Mouse (Mus musculus) 3T3-L1 (cell line): ENCODE results near the gene Prx.
"Not testable (repeated sequence)": the region's sequence is repeated elsewhere in the genome, so short reads cannot be mapped to it uniquely, and the experiment has no call there.

Source experiments
- DNase-seq: peaks from one replicate; pipeline ENCODE4 v3.0.0-alpha.2; 2015; ENCODE audit warnings: low read depth, low spot score

The Prx gene

GRCm38 (mm10) chr7:27483860-27484259 lies 15.3 kb upstream of the Prx start:
- DNase-seq, result no peak

GRCm38 (mm10) chr7:27486102-27486769 lies 12.9 kb upstream of the Prx start:
- DNase-seq, result peak; percentile 50

GRCm38 (mm10) chr7:27486770-27487697 lies 12.1 kb upstream of the Prx start, which contains the start of gene Sertad1:
Gene Sertad1 (plus strand): TSS chr7:27486910.
- DNase-seq, result peak; percentile 98

- DNase-seq, result peak; percentile 61
Observed at GRCm38 (mm10) chr7:27487740-27488268, 11.3 kb upstream of the Prx start.

- no peak for DNase-seq
Observed at GRCm38 (mm10) chr7:27489270-27489869, 9.8 kb upstream of the Prx start.

- no peak for DNase-seq
Observed at GRCm38 (mm10) chr7:27490227-27490542, 8.9 kb upstream of the Prx start.

GRCm38 (mm10) chr7:27490543-27491329 lies 8.4 kb upstream of the Prx start:
- peak; percentile 91 for DNase-seq

- DNase-seq, result no peak
Observed at GRCm38 (mm10) chr7:27491856-27492255, 7.3 kb upstream of the Prx start.

GRCm38 (mm10) chr7:27493022-27493421 lies 6.1 kb upstream of the Prx start:
- DNase-seq, result no peak

GRCm38 (mm10) chr7:27493450-27493849 lies 5.7 kb upstream of the Prx start:
- DNase-seq, result no peak

GRCm38 (mm10) chr7:27494659-27495367 lies 4.3 kb upstream of the Prx start:
- not testable (repeated sequence) for DNase-seq

- no peak for DNase-seq
Observed at GRCm38 (mm10) chr7:27501620-27502019, 2.5 kb downstream of the Prx start.

GRCm38 (mm10) chr7:27506765-27507370 lies 7.7 kb downstream of the Prx start:
- peak; percentile 85 for DNase-seq

GRCm38 (mm10) chr7:27507711-27508647 lies 8.9 kb downstream of the Prx start:
- DNase-seq, result peak; percentile 94

- DNase-seq, result peak; percentile 83
Observed at GRCm38 (mm10) chr7:27508648-27509005, 9.5 kb downstream of the Prx start.

GRCm38 (mm10) chr7:27510809-27511208 lies 11.7 kb downstream of the Prx start:
- no peak for DNase-seq

- no peak for DNase-seq
Observed at GRCm38 (mm10) chr7:27514961-27515360, 15.8 kb downstream of the Prx start.

- no peak for DNase-seq
Observed at GRCm38 (mm10) chr7:27518314-27518713, 19.2 kb downstream of the Prx start.

GRCm38 (mm10) chr7:27520104-27520503 lies 21.0 kb downstream of the Prx start:
- DNase-seq, result no peak
